Mouse (Mus musculus): ENCODE results near the gene Gm15114.
"Not testable (repeated sequence)": the region's sequence is repeated elsewhere in the genome, so short reads cannot be mapped to it uniquely, and the experiment has no call there.

Gm15114 gene

DNA sequence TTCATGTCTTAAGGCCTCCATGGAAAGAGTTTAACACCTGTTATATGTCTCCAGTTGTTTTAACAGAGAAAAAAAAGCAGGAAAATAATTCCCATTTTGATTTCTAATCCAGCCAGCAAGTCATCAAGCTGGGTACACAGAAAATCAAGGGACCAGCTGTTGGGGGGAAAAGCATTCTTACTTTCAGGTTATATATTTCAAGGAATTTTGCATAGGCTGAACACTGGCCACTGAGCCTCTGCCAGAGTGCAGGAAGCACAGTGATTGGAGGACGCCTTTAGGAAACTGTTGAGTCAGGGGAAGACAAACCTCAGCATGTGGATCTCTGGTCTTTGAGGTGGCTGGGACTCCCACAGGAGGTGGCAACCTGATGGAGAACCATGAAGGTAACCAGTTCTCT lies at the start of gene Gm15114:
Gene Gm15114 (plus strand): TSS at position 301 of the 400 bp plus-strand sequence.
- DNase-seq (ENCODE audit: low spot score in 2 of 2), result not testable (repeated sequence)
